Mouse (Mus musculus): ENCODE data around the gene Stbd1.

- TF ChIP-seq POLR2A (IDR thresholded peaks at IDR 0.05; ENCODE audit: control insufficient read depth, low read depth, low read length) (no peak), CTCF (IDR thresholded peaks at IDR 0.05; ENCODE audit: control insufficient read depth, insufficient read depth, insufficient replicate concordance, low read depth, low read length) (no peak)
Measured at GRCm38 (mm10) chr5:92553939-92554338, 48.9 kb upstream of the Stbd1 start.

Measured in testis, adult 2 months (tissue).